Mouse (Mus musculus) embryo, embryonic 11 days (tissue): ENCODE results near the gene Cyp2d11.

Experiments used
- DNase-seq: peaks from one replicate; pipeline ENCODE4 v3.0.0-alpha.2; 2015

Gene Cyp2d11

GRCm38 (mm10) chr15:82350349-82350748, 43.5 kb downstream of the Cyp2d11 start:
- no peak for DNase-seq

- DNase-seq = no peak
Observed at GRCm38 (mm10) chr15:82348999-82349341, 44.9 kb downstream of the Cyp2d11 start.

- no peak for DNase-seq
Observed at GRCm38 (mm10) chr15:82348258-82348998, 45.4 kb downstream of the Cyp2d11 start.

- no peak for DNase-seq
Observed at GRCm38 (mm10) chr15:82347852-82348251, 46.0 kb downstream of the Cyp2d11 start.

GRCm38 (mm10) chr15:82347303-82347676, 46.5 kb downstream of the Cyp2d11 start:
- no peak for DNase-seq

- DNase-seq = no peak
Observed at GRCm38 (mm10) chr15:82346580-82347302, 47.1 kb downstream of the Cyp2d11 start.

- DNase-seq = peak; percentile 99
Observed at GRCm38 (mm10) chr15:82345820-82346470, 47.9 kb downstream of the Cyp2d11 start.

GRCm38 (mm10) chr15:82344971-82345370, 48.9 kb downstream of the Cyp2d11 start:
- DNase-seq = no peak

GRCm38 (mm10) chr15:82343368-82344287, 50.2 kb downstream of the Cyp2d11 start:
- no peak for DNase-seq

GRCm38 (mm10) chr15:82342543-82342935, 51.3 kb downstream of the Cyp2d11 start:
- DNase-seq = no peak

GRCm38 (mm10) chr15:82341675-82342542, 51.9 kb downstream of the Cyp2d11 start:
- DNase-seq = no peak

- DNase-seq = peak; percentile 64
Observed at GRCm38 (mm10) chr15:82341036-82341501, 52.8 kb downstream of the Cyp2d11 start.

- DNase-seq = no peak
Observed at GRCm38 (mm10) chr15:82340414-82341035, 53.3 kb downstream of the Cyp2d11 start.

GRCm38 (mm10) chr15:82339634-82340254, 54.1 kb downstream of the Cyp2d11 start:
- DNase-seq = no peak
